8 mouse cellular contexts compared by ENCODE assay signal in genomic region chr14:51090077-51090781, GRCm38 (mm10). TPM values are rescaled to one million over a fixed set of nuclear protein-coding genes. Genes with fewer than 3 reads are reported as not detected.
DNase-seq lines count a peak whose midpoint lies in the region; ATAC-seq and TF ChIP-seq lines count a peak whose summit lies in the region.

No protein-coding gene starts in this region.

- TF ChIP-seq CTCF in midbrain, postnatal 0 days (IDR thresholded peaks at IDR 0.05): no peak

- H3K4me3 ChIP-seq in embryonic facial prominence, embryonic 13.5 days: peak overlapping the region; percentile 73
- H3K4me3 ChIP-seq in kidney, embryonic 14.5 days (ENCODE audit: low read length): peak overlapping the region; percentile 71
- peak overlapping the region; percentile 78 for H3K4me3 ChIP-seq in limb, embryonic 15.5 days
- H3K4me3 ChIP-seq in midbrain, postnatal 0 days (ENCODE audit: low read depth, low read length): peak overlapping the region; percentile 74

- peak; percentile 88 for DNase-seq in 416B (ENCODE audit: low read depth)
- DNase-seq in adrenal gland, postnatal 36 days: peak; percentile 77 to 81
- peak; percentile 92 for DNase-seq in heart, adult 8-10 months (ENCODE audit: low spot score)
- peak; percentile 90 for DNase-seq in midbrain, postnatal 0 days (ENCODE audit: low spot score)
- peak; percentile 76 to 83 for DNase-seq in spleen, postnatal 36 days (ENCODE audit: low spot score in 2 of 2)

- peak overlapping the region; percentile 73 for H3K4me2 ChIP-seq in embryonic facial prominence, embryonic 13.5 days
- H3K4me2 ChIP-seq in kidney, embryonic 14.5 days (replicated peaks; ENCODE audit: low read depth, low read length): peak overlapping the region; percentile 72
- H3K4me2 ChIP-seq in limb, embryonic 15.5 days: peak overlapping the region; percentile 64
- peak overlapping the region; percentile 64 for H3K4me2 ChIP-seq in midbrain, postnatal 0 days (ENCODE audit: low read depth, low read length, poor library complexity, severe bottlenecking)

- H3K9me3 ChIP-seq in embryonic facial prominence, embryonic 13.5 days: no peaks in the 10 kb centered on the region
- H3K9me3 ChIP-seq in kidney, embryonic 14.5 days (ENCODE audit: control insufficient read depth, low read length): no peaks in the 10 kb centered on the region
- no peaks in the 10 kb centered on the region for H3K9me3 ChIP-seq in limb, embryonic 15.5 days
- no peaks in the 10 kb centered on the region for H3K9me3 ChIP-seq in midbrain, postnatal 0 days (ENCODE audit: low read length)

- H3K36me3 ChIP-seq in embryonic facial prominence, embryonic 13.5 days: no peaks in the 10 kb centered on the region
- no peaks in the 10 kb centered on the region for H3K36me3 ChIP-seq in kidney, embryonic 14.5 days (ENCODE audit: control insufficient read depth, insufficient read depth, low read length)
- H3K36me3 ChIP-seq in limb, embryonic 15.5 days: no peaks in the 10 kb centered on the region
- no peaks in the 10 kb centered on the region for H3K36me3 ChIP-seq in midbrain, postnatal 0 days (ENCODE audit: insufficient read depth, low read length)

- H3K27ac ChIP-seq in embryonic facial prominence, embryonic 13.5 days: peak overlapping the region; percentile 88
- H3K27ac ChIP-seq in kidney, embryonic 14.5 days (ENCODE audit: low read depth, low read length): peak overlapping the region; percentile 84
- H3K27ac ChIP-seq in limb, embryonic 15.5 days: peak overlapping the region; percentile 90
- H3K27ac ChIP-seq in midbrain, postnatal 0 days (ENCODE audit: low read depth, low read length): peak overlapping the region; percentile 82

- H3K27me3 ChIP-seq in embryonic facial prominence, embryonic 13.5 days: no peaks in the 10 kb centered on the region
- no peaks in the 10 kb centered on the region for H3K27me3 ChIP-seq in kidney, embryonic 14.5 days (ENCODE audit: control insufficient read depth, insufficient read depth, low read length)
- no peaks in the 10 kb centered on the region for H3K27me3 ChIP-seq in limb, embryonic 15.5 days
- no peaks in the 10 kb centered on the region for H3K27me3 ChIP-seq in midbrain, postnatal 0 days (ENCODE audit: insufficient read depth, low read length)

- H3K9ac ChIP-seq in embryonic facial prominence, embryonic 13.5 days: peak overlapping the region; percentile 72
- peak overlapping the region; percentile 66 for H3K9ac ChIP-seq in kidney, embryonic 14.5 days (ENCODE audit: low read depth, low read length)
- H3K9ac ChIP-seq in limb, embryonic 15.5 days: peak overlapping the region; percentile 48
- H3K9ac ChIP-seq in midbrain, postnatal 0 days (replicated peaks; ENCODE audit: low read length, poor library complexity, severe bottlenecking): peak overlapping the region; percentile 62

- H3K4me1 ChIP-seq in embryonic facial prominence, embryonic 13.5 days: no peaks in the 10 kb centered on the region
- H3K4me1 ChIP-seq in kidney, embryonic 14.5 days (ENCODE audit: control insufficient read depth, insufficient read depth, low read length): peaks cover 7% of the 10 kb centered on the region; the same call in 1 of the 2 replicates
- H3K4me1 ChIP-seq in limb, embryonic 15.5 days: 0 out of 2 replicates have a peak, but pooled peaks cover 8% of the 10 kb centered on the region
- H3K4me1 ChIP-seq in midbrain, postnatal 0 days (ENCODE audit: insufficient read depth, low read length): no peaks in the 10 kb centered on the region

- peak; percentile 45 for ATAC-seq in embryonic facial prominence, embryonic 13.5 days (ENCODE audit: insufficient number of reproducible peaks, insufficient read depth, low FRiP score, low TSS enrichment, low read depth)
- ATAC-seq in kidney, embryonic 14.5 days (ENCODE audit: low FRiP score, low TSS enrichment): peak; percentile 56
- peak; percentile 70 for ATAC-seq in limb, embryonic 15.5 days (ENCODE audit: insufficient number of reproducible peaks, low FRiP score, low TSS enrichment, low read depth)
- peak; percentile 57 for ATAC-seq in midbrain, postnatal 0 days (ENCODE audit: low FRiP score)

- under 1% methylated on average over 27 of the region's 27 CpGs for WGBS in embryonic facial prominence, embryonic 13.5 days
- under 1% methylated on average over 27 of the region's 27 CpGs for WGBS in kidney, embryonic 14.5 days
- WGBS in limb, embryonic 15.5 days: under 1% methylated on average over 27 of the region's 27 CpGs
- under 1% methylated on average over 27 of the region's 27 CpGs for WGBS in midbrain, postnatal 0 days

RNA-seq across cellular contexts. Expression of gene Rnase4, which starts 0.6 kb away (rescaled TPM):
- 10 to 100 TPM; 40.6 to 52.3 TPM for total RNA-seq in adrenal gland, postnatal 36 days (2021)
- polyA plus RNA-seq in embryonic facial prominence, embryonic 13.5 days (2015; fragmentation: Nextera tagmentation; extraction: Ambion mirVana): 27.4 and 27.6 TPM in 2 replicates
- 10 to 100 TPM; 38.7 to 52.9 (median 46.5) TPM for total RNA-seq in heart, adult 8-10 months (2022)
- 38.9 and 41.8 TPM in 2 replicates for polyA plus RNA-seq in kidney, embryonic 14.5 days (2014; fragmentation: Nextera tagmentation; extraction: Ambion mirVana)
- 68.6 and 83.1 TPM in 2 replicates for polyA plus RNA-seq in limb, embryonic 15.5 days (2015; fragmentation: Nextera tagmentation; extraction: Ambion mirVana)
- 27.2 and 29.3 TPM in 2 replicates for total RNA-seq in midbrain, postnatal 0 days (2014; rRNA removed)
- polyA plus RNA-seq in midbrain, postnatal 0 days (2015; fragmentation: Nextera tagmentation; extraction: Ambion mirVana): 14.9 and 15.1 TPM in 2 replicates

RNA-seq across cellular contexts. Expression of gene Ang, which starts 0.7 kb away (rescaled TPM):
- total RNA-seq in adrenal gland, postnatal 36 days (2021): 1 to 10 TPM; 5.5 to 5.8 TPM
- polyA plus RNA-seq in embryonic facial prominence, embryonic 13.5 days (2015; fragmentation: Nextera tagmentation; extraction: Ambion mirVana): 4.6 and 5.7 TPM in 2 replicates
- total RNA-seq in heart, adult 8-10 months (2022): 1 to 10 TPM; 3.6 to 9.2 (median 4.9) TPM
- 6.3 and 9.5 TPM in 2 replicates for polyA plus RNA-seq in kidney, embryonic 14.5 days (2014; fragmentation: Nextera tagmentation; extraction: Ambion mirVana)
- 10.1 and 10.5 TPM in 2 replicates for polyA plus RNA-seq in limb, embryonic 15.5 days (2015; fragmentation: Nextera tagmentation; extraction: Ambion mirVana)
- total RNA-seq in midbrain, postnatal 0 days (2014; rRNA removed): 2.1 and 3.2 TPM in 2 replicates
- 2.3 and 3.3 TPM in 2 replicates for polyA plus RNA-seq in midbrain, postnatal 0 days (2015; fragmentation: Nextera tagmentation; extraction: Ambion mirVana)

RNA-seq across cellular contexts. Expression of gene Olfr750, which starts 16.0 kb away (rescaled TPM):
- total RNA-seq in adrenal gland, postnatal 36 days (2021): not detected
- not detected in 2 replicates for polyA plus RNA-seq in embryonic facial prominence, embryonic 13.5 days (2015; fragmentation: Nextera tagmentation; extraction: Ambion mirVana)
- total RNA-seq in heart, adult 8-10 months (2022): not detected
- not detected in 2 replicates for polyA plus RNA-seq in kidney, embryonic 14.5 days (2014; fragmentation: Nextera tagmentation; extraction: Ambion mirVana)
- not detected in 2 replicates for polyA plus RNA-seq in limb, embryonic 15.5 days (2015; fragmentation: Nextera tagmentation; extraction: Ambion mirVana)
- total RNA-seq in midbrain, postnatal 0 days (2014; rRNA removed): 0.66 TPM in 1 of 2 replicates, not detected in the other
- 0.02 and 0.07 TPM in 2 replicates for polyA plus RNA-seq in midbrain, postnatal 0 days (2015; fragmentation: Nextera tagmentation; extraction: Ambion mirVana)

RNA-seq across cellular contexts. Expression of gene Eddm3b, which starts 24.0 kb away (rescaled TPM):
- total RNA-seq in adrenal gland, postnatal 36 days (2021): not detected
- polyA plus RNA-seq in embryonic facial prominence, embryonic 13.5 days (2015; fragmentation: Nextera tagmentation; extraction: Ambion mirVana): not detected in 2 replicates
- total RNA-seq in heart, adult 8-10 months (2022): not detected
- 2.1 and 2.5 TPM in 2 replicates for polyA plus RNA-seq in kidney, embryonic 14.5 days (2014; fragmentation: Nextera tagmentation; extraction: Ambion mirVana)
- not detected in 2 replicates for polyA plus RNA-seq in limb, embryonic 15.5 days (2015; fragmentation: Nextera tagmentation; extraction: Ambion mirVana)
- not detected in 2 replicates for total RNA-seq in midbrain, postnatal 0 days (2014; rRNA removed)
- polyA plus RNA-seq in midbrain, postnatal 0 days (2015; fragmentation: Nextera tagmentation; extraction: Ambion mirVana): 0.11 TPM in 1 of 2 replicates, not detected in the other

RNA-seq across cellular contexts. Expression of gene Rnase12, which starts 32.8 kb away (rescaled TPM):
- total RNA-seq in adrenal gland, postnatal 36 days (2021): not detected
- not detected in 2 replicates for polyA plus RNA-seq in embryonic facial prominence, embryonic 13.5 days (2015; fragmentation: Nextera tagmentation; extraction: Ambion mirVana)
- total RNA-seq in heart, adult 8-10 months (2022): not detected
- polyA plus RNA-seq in kidney, embryonic 14.5 days (2014; fragmentation: Nextera tagmentation; extraction: Ambion mirVana): 16.5 and 18.5 TPM in 2 replicates
- not detected in 2 replicates for polyA plus RNA-seq in limb, embryonic 15.5 days (2015; fragmentation: Nextera tagmentation; extraction: Ambion mirVana)
- not detected in 2 replicates for total RNA-seq in midbrain, postnatal 0 days (2014; rRNA removed)
- polyA plus RNA-seq in midbrain, postnatal 0 days (2015; fragmentation: Nextera tagmentation; extraction: Ambion mirVana): not detected in 2 replicates

Comparison
In these comparisons a context has a peak if more than half of its experiments do, and no peak if none do; other contexts are left out.
1. Peak in every context shown above with its lines: DNase-seq, ATAC-seq, H3K4me3 ChIP-seq and H3K27ac ChIP-seq.